Mouse (Mus musculus) bone marrow, adult 2 months (tissue): ENCODE data around the gene Sco2.

Source experiments
- CTCF ChIP-seq: fragments of 200-500 bp; IDR thresholded peaks from 2 replicates; pipeline ENCODE4 v1.5.1; 2011; ENCODE audit warnings: low read length, control low read depth; ENCODE audit not compliant: control insufficient read depth, insufficient read depth
- POLR2A ChIP-seq: fragments of 200-500 bp; IDR thresholded peaks from 2 replicates; pipeline ENCODE4 v1.6.1; 2011; ENCODE audit warnings: low read depth, mild to moderate bottlenecking, control low read depth, low read length, borderline replicate concordance; ENCODE audit not compliant: control insufficient read depth

DNA sequence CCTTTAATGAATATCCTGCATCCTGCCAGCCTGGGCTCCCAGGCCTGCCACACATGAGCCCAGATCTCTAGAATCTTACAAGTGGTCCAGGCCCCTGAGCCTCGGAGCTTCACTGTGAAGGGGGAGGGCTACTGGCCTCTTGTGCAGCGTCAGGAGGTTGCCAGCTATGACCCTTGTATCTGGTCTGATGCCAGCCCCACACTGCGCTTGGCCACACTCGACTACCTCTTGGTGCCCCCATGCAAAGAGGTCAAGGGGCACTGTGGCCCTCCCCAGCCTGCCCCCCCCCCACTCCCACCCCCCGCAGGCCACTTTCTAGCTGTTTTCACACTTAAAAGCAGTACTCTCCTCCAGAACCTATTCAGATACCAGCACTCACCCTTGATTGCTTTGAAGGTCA is 47.2 kb downstream of the Sco2 start:
- TF ChIP-seq CTCF, result no peak
- TF ChIP-seq POLR2A, result no peak
